Mouse (Mus musculus) stomach, postnatal 0 days (tissue): ENCODE measurements around the gene Cdipt. TPM values are rescaled to one million over a fixed set of nuclear protein-coding genes. Genes with fewer than 3 reads are reported as not detected.

Experiments
- ATAC-seq: fragments of 200-750 bp; cut with Nextera tagmentation; 2 replicates; pipeline ENCODE4 v1.8.0; 2017; ENCODE audit not compliant: low FRiP score, low TSS enrichment
- DNase-seq: peaks from one replicate; pipeline ENCODE4 v3.0.0-alpha.2; 2016; ENCODE audit warnings: low spot score
- H3K27ac ChIP-seq: fragments of 300-500 bp; sonication (generic); replicated peaks from 2 replicates; pipeline ENCODE4 v1.5.1; 2014; ENCODE audit warnings: mild to moderate bottlenecking, control low read depth
- H3K27me3 ChIP-seq: fragments of 300-500 bp; sonication (generic); 2 replicates; pipeline ENCODE4 v1.6.1; 2014; ENCODE audit warnings: low read length; ENCODE audit not compliant: control insufficient read depth, insufficient read depth
- H3K36me3 ChIP-seq: fragments of 300-500 bp; sonication (generic); 2 replicates; pipeline ENCODE4 v1.6.1; 2014; ENCODE audit warnings: low read length, mixed read lengths; ENCODE audit not compliant: control insufficient read depth, insufficient read depth
- H3K4me1 ChIP-seq: fragments of 300-500 bp; sonication (generic); replicated peaks from 2 replicates; pipeline ENCODE4 v1.6.1; 2014; ENCODE audit warnings: antibody characterized with exemption; ENCODE audit not compliant: control insufficient read depth, insufficient read depth
- H3K4me2 ChIP-seq: fragments of 300-500 bp; sonication (generic); replicated peaks from 2 replicates; pipeline ENCODE4 v1.6.1; 2014; ENCODE audit warnings: low read depth, mild to moderate bottlenecking, control low read depth, moderate library complexity
- H3K4me3 ChIP-seq: fragments of 300-500 bp; sonication (generic); 2 replicates; pipeline ENCODE4 v1.5.1; 2014; ENCODE audit warnings: low read depth, low read length, control low read depth
- H3K9ac ChIP-seq: fragments of 300-500 bp; sonication (generic); 2 replicates; pipeline ENCODE4 v1.6.1; 2014; ENCODE audit warnings: mild to moderate bottlenecking, low read length, control low read depth, mixed read lengths
- H3K9me3 ChIP-seq: fragments of 300-500 bp; sonication (generic); 2 replicates; pipeline ENCODE4 v1.6.1; 2016; ENCODE audit warnings: low read length; ENCODE audit not compliant: control insufficient read depth
- CTCF ChIP-seq: IDR thresholded peaks from 2 replicates; pipeline ENCODE4 v1.5.1; 2016; ENCODE audit warnings: antibody characterized with exemption, low read depth, mild to moderate bottlenecking, moderate library complexity
- EP300 ChIP-seq: optimal IDR thresholded peaks from 2 replicates; pipeline ENCODE3; 2016; ENCODE audit warnings: antibody characterized with exemption
- WGBS: fragments of 180-500 bp; shearing (Covaris S2); extraction: QIAGEN DNeasy Blood & Tissue Kit; methylation state at CpG from one replicate; pipeline ENCODE4 v1.1.7; 2014; 5-methylcytosine and 5-hydroxymethylcytosine counted together
- polyA plus RNA-seq: library from polyadenylated mRNA; unstranded; fragments of >200 nt; fragmentation: Nextera tagmentation; extraction: Ambion mirVana; gene quantifications from 2 replicates; pipeline ENCODE4 v1.2.1, GENCODE M21; 2015

The Cdipt gene
- polyA plus RNA-seq, 1 experiment from 2014 or later, result 80.4 TPM

GRCm38 (mm10) chr7:126950647-126951615 lies 24.8 kb upstream of the Cdipt start:
- H3K27ac ChIP-seq, result no peak overlapping the region
- no peak overlapping the region for H3K9ac ChIP-seq
- H3K27me3 ChIP-seq, result no peaks in the 10 kb centered on the region
- no peak overlapping the region for H3K4me2 ChIP-seq
- TF ChIP-seq CTCF (no peak), EP300 (no peak)
- ATAC-seq (no peak), DNase-seq (no peak)
- 7% methylated on average over 26 of the region's 26 CpGs for WGBS
- H3K36me3 ChIP-seq, result no peaks in the 10 kb centered on the region
- no peaks in the 10 kb centered on the region for H3K4me1 ChIP-seq
- no peak overlapping the region for H3K4me3 ChIP-seq
- no peaks in the 10 kb centered on the region for H3K9me3 ChIP-seq

GRCm38 (mm10) chr7:126951741-126952140 lies 24.0 kb upstream of the Cdipt start:
- ATAC-seq, result no peak
- Histone ChIP-seq H3K4me1 (no peaks in the 10 kb centered on the region), H3K36me3 (no peaks in the 10 kb centered on the region), H3K4me2 (no peak overlapping the region), H3K27me3 (no peaks in the 10 kb centered on the region), H3K9me3 (no peaks in the 10 kb centered on the region), H3K9ac (no peak overlapping the region), H3K4me3 (no peak overlapping the region), H3K27ac (no peak overlapping the region)
- no peak for DNase-seq
- no peak for TF ChIP-seq CTCF
- no peak for TF ChIP-seq EP300
- WGBS, result 26% methylated on average over 4 of the region's 4 CpGs

- H3K9me3 ChIP-seq, result no peaks in the 10 kb centered on the region
- 2% methylated on average over 8 of the region's 8 CpGs for WGBS
- H3K4me3 ChIP-seq, result no peak overlapping the region
- no peak for DNase-seq
- H3K9ac ChIP-seq, result no peak overlapping the region
- no peak overlapping the region for H3K27ac ChIP-seq
- TF ChIP-seq EP300, result no peak
- no peak for TF ChIP-seq CTCF
- H3K27me3 ChIP-seq, result no peaks in the 10 kb centered on the region
- no peaks in the 10 kb centered on the region for H3K36me3 ChIP-seq
- no peak overlapping the region for H3K4me2 ChIP-seq
- ATAC-seq, result no peak
- no peaks in the 10 kb centered on the region for H3K4me1 ChIP-seq
Measured at GRCm38 (mm10) chr7:126952646-126953045, 23.1 kb upstream of the Cdipt start.

GRCm38 (mm10) chr7:126955125-126955524 lies 20.6 kb upstream of the Cdipt start:
- ATAC-seq (no peak), DNase-seq (no peak)
- no peak overlapping the region for H3K9ac ChIP-seq
- no peaks in the 10 kb centered on the region for H3K36me3 ChIP-seq
- no peak overlapping the region for H3K4me3 ChIP-seq
- H3K27ac ChIP-seq, result no peak overlapping the region
- no peaks in the 10 kb centered on the region for H3K9me3 ChIP-seq
- TF ChIP-seq CTCF (no peak), EP300 (no peak)
- H3K4me1 ChIP-seq, result no peaks in the 10 kb centered on the region
- no peak overlapping the region for H3K4me2 ChIP-seq
- 58% methylated on average over 3 of the region's 3 CpGs for WGBS
- H3K27me3 ChIP-seq, result no peaks in the 10 kb centered on the region

GRCm38 (mm10) chr7:126959780-126960179 lies 15.9 kb upstream of the Cdipt start:
- ATAC-seq, result no peak
- TF ChIP-seq CTCF (no peak), EP300 (no peak)
- Histone ChIP-seq H3K4me2 (no peak overlapping the region), H3K9ac (no peak overlapping the region), H3K36me3 (no peaks in the 10 kb centered on the region), H3K27me3 (no peaks in the 10 kb centered on the region), H3K27ac (no peak overlapping the region), H3K4me1 (no peaks in the 10 kb centered on the region), H3K9me3 (no peaks in the 10 kb centered on the region), H3K4me3 (no peak overlapping the region)
- DNase-seq, result no peak
- WGBS, result 52% methylated on average over 9 of the region's 9 CpGs

- H3K36me3 ChIP-seq, result no peaks in the 10 kb centered on the region
- 82% methylated on average over 5 of the region's 5 CpGs for WGBS
- H3K4me2 ChIP-seq, result no peak overlapping the region
- H3K9me3 ChIP-seq, result no peaks in the 10 kb centered on the region
- H3K27ac ChIP-seq, result no peak overlapping the region
- TF ChIP-seq CTCF, result no peak
- no peak for TF ChIP-seq EP300
- no peak overlapping the region for H3K9ac ChIP-seq
- H3K4me1 ChIP-seq, result no peaks in the 10 kb centered on the region
- ATAC-seq (no peak), DNase-seq (no peak)
- H3K27me3 ChIP-seq, result no peaks in the 10 kb centered on the region
- H3K4me3 ChIP-seq, result no peak overlapping the region
Measured at GRCm38 (mm10) chr7:126961095-126961494, 14.6 kb upstream of the Cdipt start.
